Mouse (Mus musculus): ENCODE data around the gene Klhl3. TPM values are rescaled to one million over a fixed set of nuclear protein-coding genes. Genes with fewer than 3 reads are reported as not detected.
"Not testable (repeated sequence)": the region's sequence is repeated elsewhere in the genome, so short reads cannot be mapped to it uniquely, and the experiment has no call there.

Gene Klhl3
- total RNA-seq (2021): under 1 TPM; 0.36 to 0.67 TPM
- long read RNA-seq, experiment 1: 0 reads
- long read RNA-seq, experiment 2: 0 reads

DNA sequence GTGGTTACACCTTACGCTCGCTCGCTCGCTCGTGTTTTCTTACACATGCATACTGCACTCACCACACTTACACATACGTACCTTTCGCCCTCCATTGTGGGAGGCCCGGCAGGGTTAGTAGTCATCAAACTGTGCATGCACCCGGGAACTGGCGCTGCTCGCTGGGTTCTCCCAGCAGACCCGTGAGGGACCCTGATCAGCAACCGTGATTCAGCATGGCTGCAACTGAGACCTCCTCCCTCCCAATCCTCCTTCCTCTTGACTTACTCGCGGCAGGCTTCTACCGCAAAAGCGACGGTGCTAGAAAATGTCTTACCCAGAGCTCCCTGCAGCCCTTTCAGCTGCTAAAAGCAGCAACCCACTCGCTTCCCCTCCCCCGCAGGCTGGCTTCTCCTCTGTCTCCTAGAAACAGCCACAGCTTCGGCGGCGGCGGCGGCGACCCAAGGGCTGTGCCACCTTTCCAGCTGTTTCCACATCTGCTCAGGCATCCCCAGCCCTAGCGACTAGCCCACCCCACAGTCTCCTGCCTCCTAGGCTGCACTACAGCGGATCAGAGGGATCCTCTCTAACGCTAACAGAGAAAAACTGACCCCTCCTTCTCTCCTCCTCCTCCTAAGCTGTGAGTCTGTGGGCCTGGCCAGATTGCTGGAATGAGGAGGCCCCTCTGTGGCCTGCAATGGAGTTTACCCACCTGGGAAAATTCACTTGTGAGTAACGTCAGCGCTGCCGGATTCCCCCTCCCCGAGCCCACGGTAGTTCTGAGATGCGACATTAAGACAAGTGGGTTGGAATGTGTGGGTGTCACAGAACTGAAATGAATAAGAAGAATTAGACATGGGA is at the start of gene Klhl3:
TSS of gene Klhl3 (minus strand) at position 532 of the 840 bp plus-strand sequence.
- Histone ChIP-seq H3K27ac (peak within 1 kb of the TSS; percentile 73), H3K4me3 (peak within 1 kb of the TSS; percentile 85)
- peak; percentile 70 for DNase-seq
- TF ChIP-seq CTCF (IDR thresholded peaks at IDR 0.05): peak; percentile 19; the same call in 1 of the 2 replicates
- intact Hi-C loops (cut with DNase I): loop anchor here (2.0 kb wide), 1 partner anchor 100 kb away; no protein-coding TSS in a partner anchor

DNA sequence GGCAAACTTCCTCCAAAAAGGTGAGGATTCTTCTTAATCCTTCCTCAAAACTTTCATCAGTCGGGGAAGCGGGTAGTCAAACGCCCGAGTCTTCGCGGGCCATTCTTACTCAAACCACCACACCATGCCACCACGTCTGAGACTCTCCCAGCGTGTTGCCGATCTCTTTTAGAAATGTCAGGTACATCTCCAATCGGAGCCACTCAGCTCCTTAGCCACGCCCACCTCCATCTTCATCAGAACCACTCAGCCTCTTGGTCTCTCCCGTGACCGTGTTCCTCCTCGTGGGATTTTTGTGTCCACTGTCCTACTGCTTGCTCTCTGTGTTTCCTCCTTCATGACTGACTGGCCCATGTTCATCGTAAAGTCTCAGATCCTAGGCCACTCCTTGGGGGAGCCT is 47.4 kb upstream of the Klhl3 start:
- intact Hi-C loops (cut with DNase I): no loop called here
- TF ChIP-seq CTCF (IDR thresholded peaks at IDR 0.05): no peak
- Histone ChIP-seq H3K27ac (no peak overlapping the region), H3K4me3 (no peak overlapping the region)
- DNase-seq: no peak

DNA sequence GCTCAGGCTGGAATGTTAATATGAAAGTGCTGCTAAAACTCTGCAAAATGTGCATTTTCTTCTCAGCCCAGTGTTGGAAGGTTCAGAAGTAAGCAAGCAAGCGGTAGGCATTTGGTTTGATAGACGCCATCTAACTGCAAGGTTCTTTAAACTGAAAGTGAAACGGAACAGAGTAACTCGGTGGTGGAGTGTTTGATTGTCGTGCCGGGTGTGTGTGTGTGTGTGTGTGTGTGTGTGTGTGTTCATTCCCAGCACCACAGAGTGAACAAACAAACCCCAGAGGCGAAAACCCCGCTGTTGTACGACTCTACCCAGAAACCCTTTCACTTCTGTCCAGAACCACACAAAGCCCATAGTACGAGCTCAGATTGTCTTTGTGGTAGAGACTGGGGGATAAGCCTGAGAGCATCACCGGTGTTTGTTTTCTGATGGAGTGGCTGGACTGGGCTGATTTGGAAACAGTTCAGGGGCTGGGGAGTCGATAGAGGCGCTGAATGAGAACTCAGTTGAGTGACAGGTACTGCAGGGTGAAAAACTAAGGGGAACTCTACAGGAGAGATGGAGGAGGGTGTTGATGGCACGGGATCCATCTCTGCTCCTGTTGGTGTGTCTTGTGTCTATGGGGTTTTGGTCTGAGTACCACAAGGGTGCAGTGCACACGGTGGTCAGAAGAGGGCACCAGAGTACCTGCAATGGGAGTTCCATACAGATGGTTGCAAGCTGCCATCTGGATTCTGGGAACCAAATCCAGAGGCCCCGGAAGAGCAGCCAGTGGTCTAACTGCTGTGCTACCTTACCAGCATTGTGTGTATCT is 44.9 kb upstream of the Klhl3 start:
- TF ChIP-seq CTCF (IDR thresholded peaks at IDR 0.05): no peak; the same call in 1 of the 2 replicates
- H3K27ac ChIP-seq: peak overlapping the region; percentile 89
- H3K4me3 ChIP-seq: peak overlapping the region; percentile 90
- intact Hi-C loops (cut with DNase I): loop anchor here (2.0 to 10.0 kb wide), 4 partner anchors 74 to 384 kb away; partner anchors contain the start of gene 2210016F16Rik
- DNase-seq: peak; percentile 88

DNA sequence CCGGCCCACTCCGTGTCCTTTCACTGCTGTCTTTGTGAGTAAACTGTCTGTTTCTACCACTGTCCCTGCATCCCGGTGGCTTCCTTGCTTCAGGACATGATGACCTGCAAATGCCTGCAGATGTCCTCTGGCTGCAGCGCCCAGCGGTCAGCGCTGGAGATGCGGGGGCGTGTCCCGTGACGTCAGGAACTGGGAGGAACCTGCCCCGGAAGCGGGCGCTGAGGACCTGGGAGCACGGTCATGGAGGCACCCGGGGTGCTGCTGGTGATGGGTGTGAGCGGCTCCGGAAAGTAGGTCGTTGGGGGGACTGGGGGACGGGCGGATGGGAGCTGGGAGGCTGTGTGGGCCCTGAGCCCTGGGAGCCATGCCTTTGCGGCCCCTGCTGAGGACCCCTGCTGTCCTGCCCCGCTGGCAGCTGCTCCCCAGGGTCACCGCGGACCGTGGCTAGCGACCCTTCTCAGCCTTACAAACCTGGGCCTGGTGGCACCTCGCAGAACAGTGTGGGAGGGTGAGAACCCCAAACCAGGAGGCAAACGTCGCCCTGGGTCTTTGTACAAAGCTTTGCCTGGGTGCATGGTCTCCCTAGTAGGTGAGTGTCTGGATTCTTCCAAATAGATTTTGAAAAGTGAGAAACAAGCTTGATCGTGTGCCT is 44.2 kb upstream of the Klhl3 start, which contains the start of gene Idnk:
TSS of gene Idnk (plus strand) at position 203 of the 652 bp plus-strand sequence.
- TF ChIP-seq CTCF (IDR thresholded peaks at IDR 0.05): peak; percentile 37
- peak; percentile 94 for DNase-seq
- peak within 1 kb of the TSS; percentile 89 for H3K27ac ChIP-seq
- H3K4me3 ChIP-seq: peak within 1 kb of the TSS; percentile 90
- intact Hi-C loops (cut with DNase I): loop anchor here (2.0 to 10.0 kb wide), 5 partner anchors 29 to 385 kb away; partner anchors contain the start of genes 2210016F16Rik and Hnrnpa0

DNA sequence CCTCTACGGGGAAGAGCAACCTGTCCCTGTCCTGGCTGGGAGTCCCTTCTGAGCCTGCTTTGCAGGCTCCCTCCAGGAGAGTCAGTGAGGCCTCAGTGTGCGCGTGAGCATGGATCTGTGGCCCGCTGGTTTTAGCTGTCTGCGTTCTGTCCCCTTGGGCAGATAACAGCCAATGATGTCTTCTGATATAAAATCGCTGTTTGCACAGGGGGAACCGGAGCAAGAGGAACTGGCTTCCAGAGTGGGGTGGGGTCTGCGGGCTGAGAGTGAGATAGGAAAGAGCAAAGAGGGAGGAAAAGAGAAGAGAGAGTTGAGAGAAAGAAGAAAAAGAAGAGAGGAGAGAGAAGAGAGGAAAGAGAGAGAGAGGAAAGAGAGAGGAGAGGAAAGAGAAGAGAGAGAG is 43.6 kb upstream of the Klhl3 start:
- TF ChIP-seq CTCF (IDR thresholded peaks at IDR 0.05): no peak
- Histone ChIP-seq H3K27ac (peak overlapping the region; percentile 89), H3K4me3 (peak overlapping the region; percentile 90)
- no peak for DNase-seq
- intact Hi-C loops (cut with DNase I): loop anchor here (2.0 to 10.0 kb wide), 4 partner anchors 28 to 385 kb away; partner anchors contain the start of genes 2210016F16Rik and Hnrnpa0

DNA sequence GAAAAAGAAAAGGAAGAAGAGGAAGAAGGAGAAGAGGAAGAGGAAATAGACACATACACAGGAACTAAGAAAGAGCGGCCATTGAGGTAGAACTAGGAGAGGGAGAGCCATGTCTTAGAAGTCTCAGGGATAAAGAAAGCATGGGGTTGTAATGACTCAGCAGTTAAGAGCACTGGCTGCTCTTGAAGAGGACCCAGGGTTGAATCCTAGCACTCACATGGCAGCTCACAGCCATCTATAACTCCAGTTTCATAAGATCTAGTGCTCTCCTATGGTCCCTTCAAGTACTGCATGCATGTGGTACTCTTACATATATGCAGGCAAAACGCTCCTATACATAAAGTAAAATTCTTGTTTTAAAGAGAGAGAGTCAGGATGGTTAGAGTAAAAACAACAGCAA is 42.6 kb upstream of the Klhl3 start:
- DNase-seq: no peak
- H3K4me3 ChIP-seq: no peak overlapping the region
- peak; percentile 14; the same call in 1 of the 2 replicates for TF ChIP-seq CTCF (IDR thresholded peaks at IDR 0.05)
- H3K27ac ChIP-seq: no peak overlapping the region
- intact Hi-C loops (cut with DNase I): loop anchor here (2.0 to 10.0 kb wide), 4 partner anchors 27 to 386 kb away; partner anchors contain the start of genes 2210016F16Rik and Hnrnpa0

DNA sequence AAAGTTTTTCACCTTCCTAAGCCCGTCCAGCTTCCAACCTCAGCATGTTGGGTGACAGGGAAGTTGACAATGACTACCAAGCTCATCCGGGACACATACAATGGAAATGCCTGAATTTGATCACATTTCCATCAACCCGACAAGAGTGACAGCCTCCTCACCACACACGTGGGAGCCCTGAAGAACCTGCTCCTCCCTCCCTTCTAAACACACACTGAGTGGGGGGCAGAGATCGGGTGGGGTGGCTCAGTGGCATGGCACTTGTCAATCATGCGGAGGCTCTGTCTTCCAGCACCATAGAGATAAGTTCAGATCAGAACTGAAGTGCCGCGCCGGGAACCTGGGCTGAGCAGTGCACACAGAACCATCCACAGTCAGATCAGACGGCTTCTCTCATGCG is 37.0 kb upstream of the Klhl3 start:
- TF ChIP-seq CTCF (IDR thresholded peaks at IDR 0.05): no peak
- DNase-seq: no peak
- intact Hi-C loops (cut with DNase I): loop anchor here (10.0 kb wide), 1 partner anchor 234 kb away; the partner anchor contains the start of gene 2210016F16Rik
- H3K27ac ChIP-seq: no peak overlapping the region
- H3K4me3 ChIP-seq: no peak overlapping the region

DNA sequence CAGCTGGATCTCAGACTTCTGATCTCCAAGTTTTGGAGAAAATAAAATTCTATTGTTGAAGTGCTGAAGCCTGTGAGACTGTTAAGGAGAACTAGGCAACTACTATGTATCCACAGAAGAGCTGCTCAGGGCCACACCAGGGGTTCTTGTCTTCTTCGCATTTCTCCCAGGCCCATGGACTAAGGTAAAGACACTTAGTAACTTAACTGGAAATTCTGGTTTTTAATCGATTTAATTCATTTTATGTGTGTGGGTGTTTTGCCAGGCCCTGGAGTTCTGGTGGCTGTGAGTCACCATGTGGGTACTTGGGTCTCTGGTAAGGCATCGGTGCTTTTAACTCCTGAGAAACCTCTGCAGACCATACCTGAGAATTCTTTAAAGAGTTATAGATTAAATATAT is 36.2 kb upstream of the Klhl3 start:
- Histone ChIP-seq H3K4me3 (no peak overlapping the region), H3K27ac (no peak overlapping the region)
- no peak for TF ChIP-seq CTCF (IDR thresholded peaks at IDR 0.05)
- intact Hi-C loops (cut with DNase I): loop anchor here (10.0 kb wide), 1 partner anchor 235 kb away; the partner anchor contains the start of gene 2210016F16Rik
- DNase-seq: no peak

DNA sequence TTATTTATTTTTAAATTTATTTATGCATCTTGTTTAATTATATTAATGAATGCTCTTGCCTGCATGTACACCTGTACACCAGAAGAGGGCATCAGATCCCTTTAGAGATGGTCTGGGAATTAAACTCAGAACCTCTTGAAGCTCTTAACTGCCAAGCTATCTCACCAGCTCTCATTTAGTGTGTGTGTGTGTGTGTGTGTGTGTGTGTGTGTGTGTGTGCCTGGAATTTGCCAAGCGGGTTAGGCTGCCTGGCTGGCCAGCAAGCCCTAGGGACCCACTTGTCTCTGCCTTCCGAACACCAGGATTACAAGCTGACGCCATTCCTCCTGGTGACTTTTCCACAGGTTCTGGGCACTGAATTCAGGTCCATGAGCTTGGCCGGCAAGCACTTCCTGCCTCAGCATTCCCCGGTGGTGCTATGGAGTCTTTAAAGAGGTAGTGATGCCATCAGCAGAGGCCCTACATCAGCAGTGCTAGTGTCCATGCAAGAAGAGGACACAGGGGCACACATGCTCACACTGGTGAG is 35.7 kb upstream of the Klhl3 start:
- H3K27ac ChIP-seq: no peak overlapping the region
- intact Hi-C loops (cut with DNase I): no loop called here
- peak; percentile 69 for TF ChIP-seq CTCF (IDR thresholded peaks at IDR 0.05)
- peak overlapping the region; percentile 58 for H3K4me3 ChIP-seq
- no peak for DNase-seq

DNA sequence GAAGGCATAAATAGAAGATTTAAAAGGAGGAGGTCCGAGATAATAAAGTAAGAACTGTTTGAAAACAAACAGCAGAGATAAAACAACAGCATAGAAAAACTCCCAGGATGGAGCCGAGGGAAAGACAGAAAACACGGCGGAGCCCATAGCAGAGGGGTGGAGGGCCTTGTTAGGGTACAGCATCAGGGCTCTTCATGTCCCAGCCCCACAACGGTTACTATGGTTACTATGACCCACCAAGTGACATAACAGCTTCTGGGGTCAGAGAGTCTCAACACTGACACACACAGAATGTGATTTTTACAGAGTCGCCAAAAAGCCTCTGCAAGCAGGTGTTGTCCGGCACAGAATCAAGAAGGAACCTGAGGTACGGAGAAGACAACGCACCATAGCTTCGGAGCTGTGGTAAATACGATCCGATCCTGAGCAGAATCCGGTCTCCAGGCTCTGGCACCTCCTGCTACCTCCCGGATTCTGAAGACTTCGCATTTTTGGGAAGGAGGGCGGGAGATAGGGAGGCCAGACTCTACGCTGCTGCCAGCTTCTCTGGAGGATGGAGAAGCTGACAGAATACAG is 35.0 kb upstream of the Klhl3 start:
- no peak for DNase-seq
- intact Hi-C loops (cut with DNase I): no loop called here
- no peak for TF ChIP-seq CTCF (IDR thresholded peaks at IDR 0.05)
- Histone ChIP-seq H3K27ac (peak overlapping the region; percentile 17; the same call in 1 of the 2 replicates), H3K4me3 (peak overlapping the region; percentile 58)

DNA sequence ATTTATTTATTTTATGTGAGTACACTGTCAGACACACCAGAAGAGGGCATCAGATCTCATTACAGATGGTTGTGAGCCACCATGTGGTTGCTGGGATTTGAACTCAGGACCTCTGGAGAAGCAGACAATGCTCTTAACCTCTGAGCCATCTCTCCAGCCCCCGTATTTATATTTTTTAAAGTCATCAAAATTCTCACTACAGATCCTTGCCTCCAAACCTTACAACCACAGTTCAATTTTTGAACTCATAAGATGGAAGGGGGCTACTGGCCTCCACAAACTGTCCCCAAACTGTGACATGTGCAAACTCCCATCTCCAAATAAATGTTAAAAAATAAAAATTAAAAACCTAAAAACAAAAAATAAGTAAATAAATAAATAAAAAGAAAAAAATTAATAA is 34.4 kb upstream of the Klhl3 start:
- TF ChIP-seq CTCF (IDR thresholded peaks at IDR 0.05): no peak
- Histone ChIP-seq H3K4me3 (no peak overlapping the region), H3K27ac (no peak overlapping the region)
- intact Hi-C loops (cut with DNase I): no loop called here
- no peak for DNase-seq

DNA sequence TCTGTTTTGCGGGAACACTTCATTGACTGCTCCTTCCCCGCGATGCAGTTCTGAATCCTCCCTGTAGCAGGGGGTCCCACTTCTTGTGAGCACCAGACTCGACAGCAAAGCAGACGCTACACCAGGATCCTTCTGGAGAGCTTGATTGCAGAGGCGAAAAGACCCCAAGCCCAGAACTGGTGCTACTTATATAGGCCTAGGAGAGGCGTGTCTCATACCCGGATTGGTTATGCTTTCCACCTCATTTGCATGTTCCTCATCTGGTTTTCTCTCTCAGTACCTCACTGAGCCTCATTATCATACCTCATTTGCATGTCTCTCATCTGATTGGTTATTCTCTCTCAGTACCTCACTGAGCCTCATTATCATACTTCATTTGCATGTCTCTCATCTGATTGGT is 33.2 kb upstream of the Klhl3 start:
- H3K27ac ChIP-seq; H3K4me3 ChIP-seq; intact Hi-C loops (cut with DNase I); DNase-seq: not testable (repeated sequence)
